Mouse (Mus musculus) cerebellum, adult 11 months (tissue): ENCODE results near the gene Crygd.

Experiments
- DNase-seq: peaks from one replicate; pipeline ENCODE4 v3.0.0; 2022

The Crygd gene

GRCm38 (mm10) chr1:65041837-65042236, 21.4 kb downstream of the Crygd start:
- no peak for DNase-seq

GRCm38 (mm10) chr1:65040806-65041205, 22.4 kb downstream of the Crygd start:
- DNase-seq: no peak

- no peak for DNase-seq
Measured at GRCm38 (mm10) chr1:65039679-65040078, 23.6 kb downstream of the Crygd start.

- no peak for DNase-seq
Measured at GRCm38 (mm10) chr1:65037542-65037941, 25.7 kb downstream of the Crygd start.

GRCm38 (mm10) chr1:65035513-65035912, 27.7 kb downstream of the Crygd start:
- DNase-seq: no peak

GRCm38 (mm10) chr1:65032641-65033040, 30.6 kb downstream of the Crygd start, which contains the start of gene Akr1cl:
TSS of gene Akr1cl (minus strand) at chr1:65032759.
- no peak for DNase-seq

GRCm38 (mm10) chr1:65028206-65028605, 35.0 kb downstream of the Crygd start:
- no peak for DNase-seq

GRCm38 (mm10) chr1:65012726-65013125, 50.5 kb downstream of the Crygd start:
- no peak for DNase-seq
